Mouse (Mus musculus) right cerebral cortex, adult 2 months (tissue): ENCODE measurements around the gene Clec4f.
"Not testable (repeated sequence)": the region's sequence is repeated elsewhere in the genome, so short reads cannot be mapped to it uniquely, and the experiment has no call there.

Source experiments
- DNase-seq, 2 experiments: peaks; one replicate each; pipeline ENCODE4 v3.0.0; 2021 to 2022; ENCODE audit warnings: low spot score in 2 of 2

Gene Clec4f

DNA sequence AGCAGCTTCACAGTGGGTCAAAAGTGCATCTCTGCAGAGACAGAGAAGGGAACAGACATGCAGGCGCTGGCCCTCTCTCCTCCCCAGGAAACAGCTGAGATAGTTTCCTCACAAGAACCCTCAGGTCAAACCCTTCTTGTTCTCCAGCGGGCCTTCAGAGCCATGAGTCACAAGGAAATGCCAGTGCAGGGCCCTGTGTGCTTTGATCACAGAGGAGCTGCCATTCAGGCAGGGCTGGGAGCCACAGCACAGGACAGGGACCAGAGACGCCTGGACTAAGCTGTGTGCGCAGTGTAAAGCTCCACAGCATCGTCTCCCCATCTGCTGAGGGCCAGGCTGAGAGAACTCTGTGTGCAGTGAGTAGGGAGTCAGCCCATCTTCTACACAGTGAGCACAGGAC lies 21.9 kb downstream of the Clec4f start:
- DNase-seq, result not testable (repeated sequence)

- DNase-seq, result no peak
Observed at GRCm38 (mm10) chr6:83631815-83632214, 24.2 kb downstream of the Clec4f start.

- no peak for DNase-seq
Observed at GRCm38 (mm10) chr6:83626781-83627180, 29.2 kb downstream of the Clec4f start.

GRCm38 (mm10) chr6:83619955-83620354 lies 36.0 kb downstream of the Clec4f start:
- no peak for DNase-seq

DNA sequence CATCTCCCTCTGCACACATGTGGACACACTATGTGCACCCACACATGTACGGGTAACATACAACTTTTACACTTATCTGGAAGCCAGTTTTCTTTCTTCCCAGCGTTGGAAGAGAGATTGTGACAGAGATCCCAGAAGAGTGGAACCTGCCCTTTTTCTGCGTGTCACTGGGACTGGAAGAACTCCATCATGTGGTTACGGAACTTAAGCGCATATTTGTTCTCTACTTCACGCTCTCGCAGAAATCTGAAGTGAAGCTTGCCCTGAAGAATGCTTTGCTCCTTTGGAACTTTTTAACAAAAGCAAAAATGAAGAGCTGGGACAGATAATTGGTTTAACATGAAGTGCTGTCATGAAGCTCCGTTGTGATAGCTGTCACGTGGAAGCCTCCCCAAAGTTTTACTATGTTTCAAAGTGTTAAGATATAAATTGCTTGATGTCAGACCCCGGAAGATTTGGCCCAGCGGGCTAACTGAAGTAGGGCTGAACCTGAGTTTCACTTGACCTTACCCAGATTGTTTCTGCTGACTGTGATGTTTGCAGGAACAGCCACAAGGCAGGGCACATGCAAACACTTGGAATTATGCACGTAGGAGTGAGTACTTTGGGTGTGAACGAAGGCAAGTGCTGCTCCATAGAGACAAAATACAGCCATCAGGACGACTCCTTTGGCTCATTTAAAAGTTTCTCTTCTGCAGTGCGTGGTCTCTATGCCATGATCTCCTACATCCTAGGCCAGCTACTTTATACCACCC lies 38.2 kb downstream of the Clec4f start:
- DNase-seq, result no peak

DNA sequence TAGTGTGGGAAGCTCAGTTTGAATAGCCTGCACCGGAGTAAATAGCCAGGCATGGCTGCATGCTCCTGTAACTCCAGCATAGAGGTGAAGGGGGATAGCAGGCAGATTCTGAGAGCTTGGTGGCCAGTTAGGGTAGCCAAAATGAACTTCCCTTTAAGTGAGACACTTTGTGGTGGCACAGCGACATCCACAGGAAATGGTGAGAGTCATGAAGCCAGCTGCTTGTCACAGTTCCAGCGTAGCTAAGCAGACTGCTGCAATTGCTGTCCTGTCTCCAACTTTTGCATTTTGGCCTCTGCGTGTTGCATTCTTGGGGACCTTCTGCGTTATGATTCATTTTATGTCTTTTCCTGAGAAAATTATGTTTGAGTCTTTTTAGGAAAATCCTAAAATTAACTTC lies 39.5 kb downstream of the Clec4f start:
- peak in 1 of 2 experiments; percentile 26 for DNase-seq

DNA sequence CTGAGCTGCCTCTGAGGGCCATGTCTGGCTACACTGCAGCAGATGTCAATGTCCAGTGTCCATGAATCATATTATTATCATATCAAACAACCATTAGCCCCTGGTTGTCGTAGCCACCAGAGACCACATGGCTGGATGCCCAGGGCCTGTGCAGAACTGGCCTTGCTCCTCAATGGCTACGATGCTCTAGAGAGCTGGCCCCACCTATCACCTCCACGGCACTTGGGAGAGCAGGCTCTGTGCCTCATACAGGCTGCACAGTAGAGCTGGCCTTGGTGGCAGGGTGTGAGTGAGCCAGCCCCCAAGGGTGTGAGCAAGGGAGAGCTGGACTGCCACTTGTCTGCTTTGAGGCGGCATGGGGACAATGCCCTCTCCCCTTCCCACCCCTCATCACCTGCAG lies 41.5 kb downstream of the Clec4f start:
- DNase-seq, result no peak

DNA sequence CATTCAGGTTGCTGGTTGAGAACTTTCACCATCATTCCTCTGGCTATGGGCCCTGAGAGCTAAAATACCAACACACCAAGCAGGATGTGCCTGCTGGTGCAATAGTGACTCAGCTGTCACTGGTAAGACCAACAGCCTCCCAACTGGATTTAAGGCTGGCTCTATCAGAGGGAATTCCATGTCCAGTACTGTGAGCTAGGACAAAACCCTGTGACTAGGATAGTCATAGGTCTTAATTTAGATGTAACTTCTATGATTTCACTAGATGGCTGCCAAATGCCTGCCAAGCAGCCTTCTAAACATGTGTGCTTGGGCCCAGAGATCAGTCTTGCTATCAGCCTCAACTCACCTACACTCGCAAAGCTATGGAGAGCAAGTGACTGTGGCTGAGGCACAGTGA lies 43.0 kb downstream of the Clec4f start:
- no peak for DNase-seq

DNA sequence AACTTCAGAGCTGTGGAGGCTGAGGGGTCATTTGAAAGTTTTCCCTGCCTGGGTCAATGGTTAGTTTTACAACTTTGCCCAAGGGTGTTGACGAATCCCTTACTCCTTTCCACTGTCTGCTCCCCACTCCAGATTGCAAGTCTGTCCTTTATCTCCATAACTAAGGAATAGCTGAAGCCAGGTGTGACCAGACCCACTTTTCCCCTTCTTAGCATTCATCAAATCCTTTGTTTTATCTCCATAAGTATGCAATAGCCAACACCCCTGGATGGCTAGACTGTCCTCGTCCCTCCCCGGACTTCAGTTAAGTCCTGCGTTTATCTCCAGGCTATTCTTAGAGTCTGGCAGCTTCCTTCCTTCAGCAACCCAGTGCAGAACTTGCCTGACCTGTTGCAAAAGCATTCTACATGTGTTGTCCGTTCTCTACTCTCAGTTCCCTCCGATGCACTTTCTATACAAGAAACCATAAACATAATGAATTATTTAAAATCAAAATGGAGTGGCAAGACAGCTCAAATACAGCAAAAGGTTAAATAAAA lies 56.3 kb downstream of the Clec4f start:
- DNase-seq, result no peak

DNA sequence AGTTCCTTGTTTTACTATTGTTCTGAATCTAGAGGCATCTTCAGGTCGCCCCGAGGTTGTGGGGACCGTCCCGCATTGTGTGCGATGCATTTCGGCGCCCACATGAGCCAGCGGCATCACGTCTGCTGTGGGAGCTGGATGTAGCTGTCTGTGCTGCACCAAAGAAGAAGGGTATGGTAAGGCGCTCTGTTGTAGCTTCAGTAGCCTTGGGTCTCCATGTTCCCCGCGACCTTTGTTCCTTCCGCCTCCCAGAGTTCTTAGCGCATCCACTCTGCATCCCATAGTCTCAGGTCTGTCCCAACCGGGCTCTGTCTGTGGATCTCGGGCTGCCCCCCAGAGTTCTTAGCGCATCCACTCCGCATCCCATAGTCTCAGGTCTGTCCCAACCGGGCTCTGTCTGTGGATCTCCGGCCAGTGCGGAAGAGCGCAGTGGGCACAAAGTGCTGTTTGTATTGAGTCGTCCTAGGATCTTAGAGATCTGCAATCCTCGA lies 56.9 kb downstream of the Clec4f start:
- DNase-seq, result no peak

- peak; percentile 44 to 51 for DNase-seq
Observed at GRCm38 (mm10) chr6:83598646-83599045, 57.3 kb downstream of the Clec4f start.

GRCm38 (mm10) chr6:83597988-83598387 lies 58.0 kb downstream of the Clec4f start:
- no peak for DNase-seq

DNA sequence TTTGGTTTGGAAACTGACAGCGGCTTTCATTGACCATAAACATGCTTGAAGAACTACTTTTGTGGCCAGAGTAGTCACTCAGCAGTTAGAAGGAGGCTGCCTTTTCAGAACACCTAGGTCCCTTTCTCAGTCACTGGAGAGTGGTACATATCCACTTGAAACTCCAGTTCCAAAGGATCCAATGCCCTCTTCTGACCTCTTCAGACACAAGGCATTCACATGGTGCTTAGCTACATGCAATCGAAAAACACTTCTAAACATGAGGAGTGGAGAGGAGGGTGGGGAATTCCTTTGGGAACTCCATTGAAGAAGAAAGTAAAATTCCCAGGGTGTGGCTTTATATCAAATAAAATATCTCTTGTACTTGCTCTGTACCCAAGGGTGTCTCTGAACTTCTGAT lies 61.0 kb downstream of the Clec4f start:
- no peak for DNase-seq
